Mouse (Mus musculus) embryo, embryonic 10.5 days (tissue): ENCODE data around the gene Ttc33.

Experiments
- DNase-seq: peaks from one replicate; pipeline ENCODE4 v3.0.0-alpha.2; 2015; ENCODE audit warnings: low spot score

The Ttc33 gene

DNA sequence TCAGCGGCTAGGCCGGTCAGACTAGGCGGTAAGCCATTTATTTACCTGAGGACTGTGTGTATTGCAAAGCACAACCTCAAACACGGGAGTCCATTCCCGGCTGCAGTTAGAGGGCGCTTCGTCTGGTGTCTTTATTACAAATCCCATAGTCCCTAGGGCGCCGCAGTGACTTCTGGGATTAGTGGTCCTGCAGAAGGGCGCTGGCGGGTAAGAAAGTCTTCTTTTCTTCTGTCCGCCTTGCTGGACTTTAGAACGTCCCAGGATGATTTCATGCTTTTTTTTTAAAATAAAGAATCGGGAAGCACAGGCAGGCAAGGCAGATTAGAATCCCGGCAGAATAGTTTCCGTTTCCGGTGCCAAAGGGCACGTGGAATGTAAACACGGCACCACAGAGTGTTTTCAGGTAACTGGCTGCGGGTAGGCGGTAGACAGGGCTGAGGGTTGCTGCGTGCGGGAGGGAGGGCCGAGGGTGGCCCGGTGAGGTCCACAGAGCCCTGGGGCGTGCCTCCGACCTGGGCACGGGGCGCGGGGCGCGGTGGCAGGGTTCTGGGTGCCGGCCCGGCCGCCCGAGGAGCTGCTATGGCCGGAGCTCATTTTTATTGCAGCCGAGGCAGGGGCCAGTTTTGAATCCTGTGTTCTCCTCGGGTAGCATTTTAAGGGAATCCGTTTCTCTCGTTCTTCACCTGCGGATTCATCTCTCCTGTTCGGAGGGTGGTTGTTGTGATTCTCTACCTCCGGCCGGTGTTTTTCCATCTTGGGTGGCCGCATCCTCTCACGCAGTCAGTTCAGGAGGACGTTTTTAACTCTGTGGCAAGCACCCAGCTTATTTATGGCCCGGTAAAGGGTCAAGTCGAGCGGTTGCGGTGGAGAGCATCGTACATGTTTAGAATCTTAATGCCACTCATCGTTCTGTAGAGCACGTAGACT is at the start of gene Ttc33:
Gene Ttc33 (plus strand): TSS at position 160 of the 927 bp plus-strand sequence.
- peak; percentile 85 for DNase-seq

DNA sequence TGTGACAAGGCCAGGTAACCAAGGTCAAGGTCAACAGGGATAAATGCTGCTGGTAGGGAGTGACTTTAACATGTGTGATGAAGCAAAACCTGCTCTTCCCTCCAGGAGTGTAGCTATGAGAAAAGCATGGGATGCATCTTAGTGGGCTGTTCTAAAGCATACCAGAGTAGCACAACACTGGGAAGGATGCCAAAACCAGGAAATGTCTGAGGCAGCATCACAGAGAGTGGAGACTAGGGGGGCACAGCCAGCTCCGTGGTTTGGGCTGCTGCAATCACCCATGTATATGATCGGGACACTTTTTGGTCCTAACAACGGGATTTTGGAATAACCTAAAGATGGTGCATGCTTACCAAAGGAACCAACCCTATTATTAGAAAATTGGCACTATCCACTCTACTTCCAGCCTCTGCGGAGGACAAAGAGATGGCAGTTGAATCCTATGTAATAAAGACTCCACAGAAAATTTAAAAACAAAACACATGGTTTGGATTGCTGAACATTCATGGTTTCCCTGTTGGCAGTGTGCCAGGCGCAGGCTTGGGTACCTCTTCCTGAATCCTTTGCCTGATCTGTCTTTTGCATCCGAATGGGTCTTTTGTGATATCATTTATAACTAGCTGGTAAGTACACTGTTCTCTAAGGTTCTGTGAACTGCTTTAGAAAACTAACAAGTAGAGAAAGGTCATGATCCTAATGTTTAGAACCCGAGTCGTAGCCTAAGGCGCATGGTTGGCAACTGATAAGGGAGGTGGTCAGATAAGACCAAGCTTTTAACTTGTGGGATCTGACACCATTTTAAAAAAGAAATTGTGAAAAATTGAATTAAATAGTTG is 47.1 kb upstream of the Ttc33 start:
- DNase-seq: no peak

DNA sequence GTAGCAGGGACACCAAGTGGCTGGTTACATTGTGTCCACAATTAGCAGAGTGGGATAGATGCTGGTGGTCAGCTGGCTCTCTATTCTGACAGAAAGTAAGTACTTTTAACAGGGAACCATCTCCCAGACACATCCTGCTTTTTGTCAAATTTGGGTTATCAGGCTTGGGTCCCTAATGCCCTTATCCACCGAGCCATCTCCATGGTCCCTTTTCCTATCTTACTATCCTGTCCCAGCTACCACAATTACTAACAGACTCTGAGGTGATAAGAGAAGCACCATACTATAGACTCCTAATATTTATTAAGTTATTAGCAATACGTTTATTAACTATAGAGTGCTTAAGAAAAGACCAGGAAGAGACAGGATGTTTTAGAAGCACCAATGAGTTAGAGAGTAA is 46.0 kb upstream of the Ttc33 start:
- no peak for DNase-seq

DNA sequence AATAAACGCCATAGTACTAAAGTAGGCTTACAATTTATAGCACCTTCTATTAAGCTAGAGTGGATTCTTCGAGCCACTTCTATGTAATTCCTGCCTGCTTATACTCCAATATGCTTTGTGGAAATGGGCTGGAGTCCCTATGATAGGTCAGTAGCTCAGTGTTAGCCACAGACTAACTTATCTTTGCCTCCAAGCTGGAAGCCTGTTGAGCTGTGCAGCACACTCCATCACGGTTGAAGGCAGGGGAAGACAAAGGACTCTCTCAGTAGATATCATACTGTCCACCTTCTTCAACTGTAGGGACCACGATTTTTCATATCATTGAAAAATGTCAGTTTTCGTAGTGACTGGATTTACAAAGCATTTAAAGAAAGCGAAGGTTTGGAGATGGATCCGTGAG is 45.5 kb upstream of the Ttc33 start:
- DNase-seq: no peak

DNA sequence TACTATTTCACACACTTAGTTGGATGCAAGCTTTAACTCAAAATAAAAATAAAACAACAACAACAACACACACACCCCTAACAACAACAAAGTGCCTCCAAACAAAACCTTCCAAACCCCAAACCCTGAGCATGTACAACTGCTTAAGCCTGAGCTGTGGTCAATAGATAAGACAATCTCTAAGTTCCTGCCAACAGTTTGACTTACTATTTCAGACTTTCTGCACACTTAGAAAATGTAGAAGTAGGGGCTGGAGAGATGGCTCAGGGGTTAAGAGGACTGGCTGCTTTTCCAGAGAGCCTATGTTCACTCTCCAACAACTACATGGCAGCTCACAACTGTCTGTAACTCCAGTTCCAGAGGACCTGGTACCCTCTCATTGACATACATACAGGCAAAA is 45.0 kb upstream of the Ttc33 start:
- no peak for DNase-seq

DNA sequence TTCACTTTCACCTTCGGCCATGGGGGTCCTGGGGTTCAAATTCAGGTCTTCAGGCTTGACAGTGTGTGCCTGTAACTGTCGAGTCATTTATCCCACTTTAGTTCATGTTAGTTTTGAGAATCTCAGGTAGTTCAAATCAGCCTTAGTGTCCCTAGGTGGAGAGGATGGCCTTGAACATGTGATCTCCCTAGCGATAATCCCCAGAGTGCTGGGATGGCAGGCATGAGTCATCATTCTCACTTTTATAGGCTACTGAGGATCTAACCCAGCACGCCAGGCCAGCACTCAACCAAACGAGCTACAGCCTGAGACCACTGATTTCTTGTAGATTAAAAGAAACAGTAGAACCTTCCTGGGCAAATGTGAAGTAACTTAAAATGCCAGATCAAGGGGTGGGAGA is 43.3 kb upstream of the Ttc33 start:
- DNase-seq: no peak

DNA sequence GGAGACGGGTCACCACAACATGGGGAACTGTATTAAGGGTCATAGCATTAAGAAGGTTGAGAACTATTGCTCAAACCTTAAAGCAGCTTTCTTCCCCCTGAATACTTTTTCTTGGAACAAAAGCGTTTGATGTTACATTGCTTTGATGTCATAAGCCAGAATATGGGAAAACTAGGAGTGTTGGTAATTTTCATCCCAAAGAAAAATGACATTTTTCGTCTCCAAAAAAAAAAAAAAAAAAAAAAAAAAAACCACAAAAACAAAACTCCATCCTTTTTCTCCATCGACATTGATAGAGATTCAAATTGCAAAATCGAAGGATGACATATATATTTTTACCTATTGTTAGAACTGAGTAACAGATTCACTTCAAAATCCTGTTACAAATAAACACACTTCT is 42.6 kb upstream of the Ttc33 start:
- DNase-seq: no peak

DNA sequence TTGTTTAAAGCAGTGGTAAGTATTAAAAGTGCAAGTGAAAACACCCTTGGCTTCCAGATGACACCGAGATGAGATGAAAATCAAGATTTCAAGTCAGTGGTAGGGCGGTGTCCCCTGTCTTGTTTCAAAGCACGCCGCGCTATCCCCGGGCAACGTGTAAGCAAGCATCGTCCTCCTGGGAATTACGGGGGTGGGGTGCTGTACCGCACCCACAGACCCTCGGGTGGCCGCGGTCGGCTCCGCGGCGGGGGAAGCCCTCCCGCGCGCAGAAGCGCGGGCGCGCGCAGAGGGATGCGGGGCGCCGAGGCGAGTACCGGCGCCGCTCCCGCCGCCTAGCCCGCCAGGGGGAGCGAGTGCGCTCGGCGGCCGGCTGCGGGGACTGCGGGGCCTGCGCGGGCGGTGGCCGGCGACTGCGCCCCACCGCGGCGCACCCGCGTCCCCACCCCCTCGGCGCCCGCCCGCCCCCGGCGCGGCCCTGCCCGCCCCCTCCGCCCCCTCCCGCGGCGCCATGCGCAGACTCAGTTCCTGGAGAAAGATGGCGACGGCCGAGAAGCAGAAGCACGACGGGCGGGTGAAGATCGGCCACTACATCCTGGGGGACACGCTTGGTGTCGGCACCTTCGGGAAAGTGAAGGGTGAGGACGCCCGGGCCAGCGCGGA is 41.8 kb upstream of the Ttc33 start, which contains the start of gene Prkaa1:
Gene Prkaa1 (plus strand): TSS at position 501 of the 660 bp plus-strand sequence.
- peak; percentile 74 for DNase-seq

DNA sequence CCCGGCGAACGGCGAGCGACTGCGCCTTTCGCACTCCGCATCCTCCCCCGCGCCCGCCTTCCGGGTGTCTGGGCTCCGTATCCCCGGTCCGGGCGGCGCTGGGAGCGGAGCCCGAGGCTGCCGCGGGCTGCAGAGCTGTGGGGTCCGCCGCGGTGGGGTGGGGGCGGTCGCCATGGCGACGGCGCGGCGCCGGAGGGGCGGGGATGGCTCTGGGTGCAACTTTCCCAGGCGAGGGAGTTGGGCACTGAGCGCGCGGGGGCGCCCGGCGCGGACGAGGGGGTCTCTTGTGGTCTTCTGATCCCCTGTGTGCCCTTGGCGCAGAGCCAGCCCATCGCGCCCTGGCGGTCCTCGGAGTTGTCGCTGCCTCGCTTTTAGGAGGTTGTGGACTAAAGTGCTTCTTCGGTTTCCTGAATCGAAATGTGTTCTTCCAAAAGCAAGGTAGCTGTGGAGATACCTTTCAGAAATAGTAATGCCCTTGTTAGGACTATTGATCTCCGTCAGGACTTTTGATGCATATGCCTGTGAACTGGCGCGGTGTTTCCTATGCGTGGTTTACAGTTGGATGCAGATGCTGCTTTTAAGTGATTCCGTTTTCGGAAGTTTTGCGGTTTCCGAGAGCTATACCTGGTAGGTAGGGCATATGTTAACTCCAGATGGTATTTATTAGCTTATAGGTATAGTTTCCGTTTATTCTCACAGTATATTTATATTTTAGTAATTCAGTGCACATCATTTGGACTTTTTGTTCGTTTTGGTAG is 41.1 kb upstream of the Ttc33 start:
- peak; percentile 73 for DNase-seq

DNA sequence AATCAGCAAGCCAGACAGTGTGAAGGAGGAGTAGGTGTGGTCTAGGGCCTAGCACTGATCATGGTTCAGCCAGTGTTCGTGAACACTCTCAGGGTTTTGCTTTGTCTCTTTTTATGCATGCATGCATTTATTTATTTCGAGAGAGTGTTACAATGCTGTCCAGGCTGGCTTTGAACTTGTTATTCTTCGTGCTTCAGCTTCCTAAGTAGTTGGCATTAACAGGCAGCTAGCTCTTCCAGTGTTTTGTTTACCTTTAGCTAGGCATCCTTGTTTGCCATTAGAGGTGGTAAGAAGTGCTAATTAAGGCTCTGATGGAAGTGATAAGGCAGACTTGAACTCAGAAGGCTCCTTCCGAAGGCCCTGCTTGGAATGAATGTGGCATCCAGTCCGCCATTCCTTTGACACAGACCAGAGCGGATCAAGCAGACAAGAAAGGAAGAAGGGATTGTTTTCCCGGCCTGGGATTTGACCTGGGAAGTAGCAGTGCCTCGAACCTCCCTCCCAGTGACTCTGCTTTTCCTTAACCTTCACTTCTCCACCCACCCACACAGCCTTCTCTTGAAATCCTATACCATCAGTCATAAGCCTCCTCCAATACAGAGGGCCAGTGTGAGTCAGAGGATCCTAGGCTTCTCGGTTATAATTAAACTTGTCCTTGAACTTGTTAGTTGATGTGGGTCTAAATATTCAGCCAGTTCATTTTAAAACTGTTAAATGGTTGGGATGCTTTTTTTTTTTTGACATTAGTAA is 40.0 kb upstream of the Ttc33 start:
- no peak for DNase-seq

DNA sequence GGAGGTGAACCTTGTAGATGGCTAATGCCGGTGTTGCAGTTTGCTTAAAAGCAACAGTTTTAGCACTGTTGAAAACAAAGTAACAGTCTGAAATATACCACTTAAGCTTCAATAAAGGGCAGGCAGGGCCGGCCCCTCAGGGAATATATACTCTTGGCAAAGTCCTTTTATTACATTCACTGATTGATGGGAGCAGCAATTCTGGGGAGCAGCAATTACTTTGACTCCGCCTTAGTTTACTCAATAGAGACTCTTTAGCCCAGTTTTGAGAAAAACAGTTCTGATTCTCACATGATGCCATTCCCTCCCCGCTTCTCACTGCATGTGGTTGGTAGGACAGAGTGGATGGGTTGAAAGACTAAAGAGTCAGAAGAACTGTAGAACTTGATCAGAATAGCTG is 36.1 kb upstream of the Ttc33 start:
- no peak for DNase-seq

DNA sequence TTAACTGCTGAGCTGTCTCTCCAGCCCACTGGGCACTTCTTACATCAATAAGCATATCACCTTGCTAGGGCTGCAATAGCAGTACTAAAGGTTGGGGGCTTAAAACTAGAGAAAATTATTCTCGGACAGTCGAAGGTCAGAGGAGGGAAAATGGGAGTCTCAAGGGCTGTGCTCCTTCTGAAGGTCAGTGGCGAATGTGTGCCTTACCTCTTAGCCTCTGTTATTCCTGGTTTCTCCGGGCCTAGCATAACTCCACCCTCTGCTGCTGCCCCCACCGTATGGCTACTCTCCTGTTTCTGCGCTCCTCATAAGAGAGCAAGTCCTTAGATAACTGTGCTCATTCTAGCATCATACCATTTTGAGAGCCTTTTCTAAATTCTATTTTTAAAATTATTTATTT is 33.2 kb upstream of the Ttc33 start:
- DNase-seq: no peak

DNA sequence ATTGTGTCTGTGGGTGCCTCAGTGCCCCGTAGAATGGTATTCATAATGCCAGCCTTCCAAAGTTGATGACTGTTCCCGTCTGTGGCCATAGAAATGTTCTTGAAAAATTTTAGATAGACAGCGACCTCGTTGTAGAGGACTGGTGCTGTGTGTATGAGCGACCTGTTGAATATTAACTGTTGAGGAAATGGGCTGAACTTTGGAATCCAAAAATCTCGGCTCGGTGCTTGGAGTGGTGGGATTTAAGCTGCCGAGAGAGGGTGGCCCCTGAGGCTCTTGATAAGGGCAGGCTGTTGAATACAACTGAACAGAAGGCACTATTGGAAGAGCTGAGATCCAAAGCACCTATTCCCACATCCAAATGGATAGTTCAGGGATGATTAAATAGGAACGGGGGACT is 30.7 kb upstream of the Ttc33 start:
- DNase-seq: no peak

DNA sequence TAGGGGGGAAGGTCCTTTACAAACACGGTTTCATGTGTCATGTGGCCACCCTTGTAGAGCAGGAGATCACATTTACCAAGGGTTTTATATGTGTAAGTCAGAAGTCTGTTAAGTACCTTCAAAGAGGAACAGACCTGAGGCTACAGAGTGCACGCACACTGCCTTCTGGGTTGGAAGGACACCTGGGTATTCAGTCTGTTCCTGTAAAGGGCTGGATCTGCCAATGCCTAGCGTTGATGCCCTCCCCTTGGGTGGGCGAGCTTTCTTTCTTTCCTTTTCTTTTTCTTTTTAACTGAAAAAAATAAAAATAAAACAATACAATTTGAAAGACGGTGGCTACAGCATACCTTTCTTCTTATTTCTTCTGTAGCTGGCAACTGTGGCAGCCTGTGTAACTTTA is 30.2 kb upstream of the Ttc33 start:
- DNase-seq: no peak

DNA sequence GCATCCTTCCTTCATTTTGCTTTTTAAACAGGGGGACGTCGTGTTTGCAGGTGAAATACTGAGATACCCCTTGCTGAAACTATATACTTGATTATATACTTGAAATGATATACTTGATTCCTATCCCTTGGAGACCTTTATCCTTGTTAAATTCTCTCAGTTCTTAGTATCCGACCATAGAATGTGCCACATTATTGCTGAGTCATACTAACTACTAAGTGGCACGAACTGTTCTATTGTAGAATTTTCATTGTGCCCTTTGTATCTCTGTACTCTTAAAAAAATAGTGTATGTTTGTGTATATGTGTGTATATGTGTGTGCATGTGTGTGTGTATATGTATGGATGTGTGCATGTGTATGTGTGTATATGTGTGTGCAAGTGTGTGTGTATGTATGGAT is 29.0 kb upstream of the Ttc33 start:
- no peak for DNase-seq

DNA sequence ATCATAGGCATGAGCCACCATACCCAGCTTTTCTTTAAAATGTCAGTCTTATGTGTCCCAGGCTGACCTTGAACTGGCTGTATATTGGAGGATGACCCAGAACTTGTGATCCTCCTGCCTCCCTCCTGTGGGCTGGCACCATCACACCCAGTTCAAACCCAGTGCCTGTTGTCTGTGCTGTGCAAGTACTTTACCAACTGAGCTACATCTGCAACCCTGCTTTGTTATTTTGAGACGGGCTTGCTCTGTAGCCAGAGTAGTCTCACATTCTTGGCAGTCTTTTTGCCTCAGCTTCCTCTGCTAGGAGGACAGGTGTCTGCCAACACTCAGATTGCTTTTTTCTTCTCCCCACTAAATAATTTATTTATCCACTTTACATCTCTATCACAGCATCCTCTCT is 27.9 kb upstream of the Ttc33 start:
- DNase-seq: no peak

DNA sequence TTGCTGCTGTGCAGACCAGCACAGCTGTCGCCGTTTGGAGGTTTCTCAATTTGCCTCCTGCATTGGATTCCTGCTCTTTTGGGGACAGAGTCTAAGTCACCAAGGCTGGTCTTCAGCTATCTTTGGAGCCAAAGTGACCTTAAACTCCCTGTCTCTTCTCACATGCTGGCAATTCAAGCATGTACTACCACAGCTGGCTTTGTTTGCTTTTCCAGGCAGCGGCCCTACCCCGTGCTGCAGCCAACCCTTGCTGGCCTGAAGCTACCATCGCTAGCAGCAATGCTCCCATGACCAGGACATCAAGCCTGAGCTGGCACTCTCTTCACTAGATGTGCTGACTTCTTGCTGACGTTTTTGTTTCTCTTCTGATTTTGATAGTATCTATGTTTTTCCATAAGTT is 26.5 kb upstream of the Ttc33 start:
- DNase-seq: no peak

DNA sequence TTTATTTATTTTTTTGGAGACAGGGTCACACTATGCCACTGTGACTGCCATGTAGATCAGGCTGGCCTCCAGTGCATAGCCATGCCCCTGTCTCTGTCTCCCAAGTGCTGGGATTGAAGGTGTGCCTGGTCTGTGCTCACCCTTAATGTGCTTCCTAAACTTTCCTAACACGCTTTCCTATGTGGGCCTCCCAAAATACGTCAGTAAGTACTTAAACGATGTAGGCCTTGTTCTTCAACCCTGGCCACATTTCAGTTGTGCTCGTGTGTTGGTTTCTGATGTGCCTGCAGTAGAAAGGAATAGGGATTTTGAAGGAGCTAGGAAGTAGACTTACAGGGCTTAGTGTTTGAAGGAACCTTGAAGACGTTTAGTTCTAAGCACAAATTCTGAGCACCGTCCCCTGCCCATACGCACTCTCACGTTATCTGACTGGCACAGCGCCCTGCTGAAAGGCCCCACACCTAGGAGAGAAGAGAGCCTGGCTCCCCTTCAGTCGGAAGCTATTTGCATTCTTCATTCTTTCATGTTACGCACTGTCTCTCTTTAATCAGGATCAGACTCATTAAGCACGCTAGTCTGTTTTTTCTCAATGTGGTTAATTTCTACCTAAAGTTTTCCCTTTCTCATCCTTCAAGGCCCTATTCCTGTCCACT is 20.1 kb upstream of the Ttc33 start:
- no peak for DNase-seq

DNA sequence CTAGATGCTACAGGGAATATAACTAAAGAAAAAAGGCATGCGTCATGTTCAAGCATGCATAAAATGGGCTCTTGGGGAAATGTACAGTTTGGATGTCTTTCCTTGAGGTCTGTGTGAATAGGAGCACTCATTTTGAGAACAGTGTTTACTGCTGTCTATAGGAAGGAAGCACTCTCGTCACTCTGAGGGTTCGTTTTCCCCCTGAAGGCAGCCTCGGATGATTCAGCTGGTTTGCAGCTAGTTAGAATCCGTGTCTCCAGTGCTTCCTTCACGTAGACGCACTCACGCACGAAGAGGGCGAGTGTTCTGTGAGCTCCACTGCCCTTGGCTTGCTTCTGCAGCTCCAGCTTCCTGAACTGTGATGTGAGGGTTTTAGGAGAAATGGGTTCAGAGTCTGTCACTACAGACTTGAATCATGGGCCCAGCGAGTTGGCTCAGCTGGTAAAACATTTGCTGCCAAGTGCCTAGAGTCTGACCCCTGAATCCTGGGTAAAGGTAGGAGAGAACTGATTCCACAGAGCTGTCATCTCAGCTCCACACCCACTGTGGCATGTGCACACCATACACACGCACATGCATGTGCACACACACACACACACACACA is 12.0 kb upstream of the Ttc33 start:
- no peak for DNase-seq

DNA sequence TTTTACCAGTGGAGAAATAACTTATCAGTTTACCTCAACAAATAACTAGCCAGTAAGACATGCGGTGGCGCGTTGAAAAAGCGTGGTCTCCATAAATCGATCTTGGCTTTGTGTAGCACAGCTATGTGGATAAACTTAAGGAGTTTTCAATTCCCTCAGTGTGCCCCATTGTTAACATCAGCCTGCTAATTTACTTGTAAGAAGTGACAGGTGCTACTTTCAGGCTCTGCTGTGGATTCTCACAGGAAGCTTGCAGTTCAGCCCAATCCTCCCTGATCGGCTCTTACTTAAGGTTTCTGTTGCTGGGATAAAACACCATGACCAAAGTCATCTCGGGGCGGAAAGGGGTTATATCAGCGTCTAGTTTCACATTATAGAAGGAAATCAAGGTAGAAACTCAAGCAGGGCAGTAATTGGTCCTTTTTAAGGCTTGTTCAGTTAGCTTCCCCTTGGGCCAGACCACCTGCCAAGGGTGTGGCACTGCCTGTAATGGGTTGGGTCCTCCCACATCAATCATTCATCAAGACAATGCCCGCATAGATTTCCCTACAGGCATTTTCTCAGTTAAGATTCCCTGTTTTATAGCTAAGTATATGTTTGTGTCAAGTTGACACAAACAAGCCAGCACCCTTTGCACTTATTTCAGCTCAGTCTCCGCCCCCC is 526 bp upstream of the Ttc33 start:
- peak; percentile 32 for DNase-seq
